Mouse (Mus musculus) limb, embryonic 14.5 days (tissue): ENCODE results near the gene Rbm46. TPM values are rescaled to one million over a fixed set of nuclear protein-coding genes. Genes with fewer than 3 reads are reported as not detected.

Experiments
- ATAC-seq: fragments of 200-750 bp; cut with Nextera tagmentation; 2 replicates; pipeline ENCODE4 v1.8.0; 2017; ENCODE audit warnings: low read depth, moderate number of reproducible peaks, moderate TSS enrichment; ENCODE audit not compliant: low FRiP score
- DNase-seq: peaks from one replicate; pipeline ENCODE4 v3.0.0-alpha.2; 2015; ENCODE audit warnings: low spot score
- H3K27ac ChIP-seq: fragments of 300-500 bp; sonication (generic); replicated peaks from 2 replicates; pipeline ENCODE4 v1.5.1; 2014; ENCODE audit warnings: low read depth, mild to moderate bottlenecking, low read length, moderate library complexity, mixed read lengths
- H3K27me3 ChIP-seq: fragments of 300-500 bp; sonication (generic); 2 replicates; pipeline ENCODE4 v1.6.1; 2014; ENCODE audit warnings: low read length, mixed read lengths; ENCODE audit not compliant: control insufficient read depth, insufficient read depth
- H3K36me3 ChIP-seq: fragments of 300-500 bp; sonication (generic); 2 replicates; pipeline ENCODE4 v1.6.1; 2014; ENCODE audit warnings: mild to moderate bottlenecking, low read length, moderate library complexity, mixed read lengths; ENCODE audit not compliant: control insufficient read depth, insufficient read depth
- H3K4me1 ChIP-seq: fragments of 300-500 bp; sonication (generic); 2 replicates; pipeline ENCODE4 v1.6.1; 2014; ENCODE audit warnings: antibody characterized with exemption, low read length, mixed read lengths; ENCODE audit not compliant: control insufficient read depth, insufficient read depth
- H3K4me2 ChIP-seq: fragments of 300-500 bp; sonication (generic); replicated peaks from 2 replicates; pipeline ENCODE4 v1.6.1; 2014; ENCODE audit warnings: low read depth, mild to moderate bottlenecking, low read length, moderate library complexity; ENCODE audit not compliant: severe bottlenecking
- H3K4me3 ChIP-seq: fragments of 300-500 bp; sonication (generic); replicated peaks from 2 replicates; pipeline ENCODE4 v1.5.1; 2014; ENCODE audit warnings: low read length
- H3K9ac ChIP-seq: fragments of 300-500 bp; sonication (generic); 2 replicates; pipeline ENCODE4 v1.6.1; 2014; ENCODE audit warnings: mild to moderate bottlenecking, low read depth, low read length, moderate library complexity; ENCODE audit not compliant: severe bottlenecking
- H3K9me3 ChIP-seq: fragments of 300-500 bp; sonication (generic); 2 replicates; pipeline ENCODE4 v1.6.1; 2016; ENCODE audit warnings: low read length; ENCODE audit not compliant: control insufficient read depth
- POLR2A ChIP-seq: fragments of 200-500 bp; IDR thresholded peaks from 2 replicates; pipeline ENCODE4 v1.8.0; 2012; ENCODE audit warnings: inconsistent platforms, mild to moderate bottlenecking, moderate library complexity, borderline replicate concordance; ENCODE audit not compliant: insufficient read depth, insufficient read length; ENCODE audit errors: extremely low read depth
- WGBS: fragments of 180-500 bp; shearing (Covaris S2); extraction: QIAGEN DNeasy Blood & Tissue Kit; methylation state at CpG from one replicate; pipeline ENCODE4 v1.1.7; 2014; 5-methylcytosine and 5-hydroxymethylcytosine counted together
- polyA plus RNA-seq, 2 experiments: library from polyadenylated mRNA; depleted of rRNA in 1 of 2; stranded (reverse) in 1 of 2; unstranded in 1 of 2; fragments of >200 nt; fragmentation: Nextera tagmentation in 1 of 2; extraction: Ambion mirVana in 1 of 2; gene quantifications; 2 replicates each; pipeline versions ENCODE4 v1.2.1 to v1.2.3; 2012 to 2014

Gene Rbm46
- polyA plus RNA-seq, 2 experiments, result 2.6 to 4.8 TPM

GRCm38 (mm10) chr3:82825165-82825564, 51.1 kb downstream of the Rbm46 start:
- Histone ChIP-seq H3K9ac (no peak overlapping the region), H3K9me3 (no peaks in the 10 kb centered on the region), H3K27ac (no peak overlapping the region), H3K4me3 (no peak overlapping the region), H3K4me1 (no peaks in the 10 kb centered on the region), H3K4me2 (no peak overlapping the region), H3K27me3 (no peaks in the 10 kb centered on the region), H3K36me3 (no peaks in the 10 kb centered on the region)
- ATAC-seq (no peak), DNase-seq (no peak)
- WGBS, result 88% methylated on average over 9 of the region's 9 CpGs
- TF ChIP-seq POLR2A, result no peak

GRCm38 (mm10) chr3:82811851-82812250, 64.4 kb downstream of the Rbm46 start:
- no peaks in the 10 kb centered on the region for H3K36me3 ChIP-seq
- H3K27me3 ChIP-seq, result no peaks in the 10 kb centered on the region
- no peak overlapping the region for H3K27ac ChIP-seq
- H3K4me2 ChIP-seq, result no peak overlapping the region
- H3K9me3 ChIP-seq, result no peaks in the 10 kb centered on the region
- DNase-seq (no peak), ATAC-seq (no peak)
- no peak overlapping the region for H3K9ac ChIP-seq
- H3K4me3 ChIP-seq, result no peak overlapping the region
- WGBS, result 28% methylated on average over 3 of the region's 3 CpGs
- H3K4me1 ChIP-seq, result 0 out of 2 replicates have a peak, but pooled peaks cover 3% of the 10 kb centered on the region
- TF ChIP-seq POLR2A, result no peak

GRCm38 (mm10) chr3:82810334-82811120, 65.8 kb downstream of the Rbm46 start:
- 80% methylated on average over 7 of the region's 7 CpGs for WGBS
- no peak for ATAC-seq

GRCm38 (mm10) chr3:82809769-82810168, 66.5 kb downstream of the Rbm46 start:
- ATAC-seq, result no peak
- WGBS, result 52% methylated on average over 7 of the region's 7 CpGs
- Histone ChIP-seq H3K4me3 (no peak overlapping the region), H3K4me1 (0 out of 2 replicates have a peak, but pooled peaks cover 3% of the 10 kb centered on the region), H3K9ac (no peak overlapping the region), H3K9me3 (no peaks in the 10 kb centered on the region), H3K27ac (no peak overlapping the region), H3K36me3 (no peaks in the 10 kb centered on the region), H3K4me2 (no peak overlapping the region), H3K27me3 (no peaks in the 10 kb centered on the region)
- no peak for DNase-seq
- no peak for TF ChIP-seq POLR2A

More at GRCm38 (mm10) chr3:82810334-82811120, 65.8 kb downstream of the Rbm46 start:
- Histone ChIP-seq H3K27ac (no peak overlapping the region), H3K36me3 (no peaks in the 10 kb centered on the region), H3K9ac (no peak overlapping the region), H3K4me2 (no peak overlapping the region), H3K4me1 (0 out of 2 replicates have a peak, but pooled peaks cover 3% of the 10 kb centered on the region), H3K9me3 (no peaks in the 10 kb centered on the region), H3K27me3 (no peaks in the 10 kb centered on the region), H3K4me3 (no peak overlapping the region)
- DNase-seq, result no peak
- TF ChIP-seq POLR2A, result no peak

GRCm38 (mm10) chr3:82808323-82808911, 67.9 kb downstream of the Rbm46 start:
- H3K36me3 ChIP-seq, result no peaks in the 10 kb centered on the region
- no peak for ATAC-seq
- no peak overlapping the region for H3K9ac ChIP-seq
- no peak for TF ChIP-seq POLR2A
- 81% methylated on average over 1 of the region's 1 CpGs for WGBS
- 0 out of 2 replicates have a peak, but pooled peaks cover 3% of the 10 kb centered on the region for H3K4me1 ChIP-seq
- DNase-seq, result no peak
- no peaks in the 10 kb centered on the region for H3K27me3 ChIP-seq
- H3K9me3 ChIP-seq, result no peaks in the 10 kb centered on the region
- no peak overlapping the region for H3K4me3 ChIP-seq
- no peak overlapping the region for H3K4me2 ChIP-seq
- H3K27ac ChIP-seq, result no peak overlapping the region
